Mouse (Mus musculus) adrenal gland, adult 8-10 months (tissue): Measurements from ENCODE around the gene Ispd. TPM values are rescaled to one million over a fixed set of nuclear protein-coding genes. Genes with fewer than 3 reads are reported as not detected.

Experiments
- DNase-seq: peaks from one replicate; pipeline ENCODE4 v3.0.0; 2022
- total RNA-seq, 4 experiments: library from RNA; stranded (reverse); gene quantifications; 2 replicates each; pipeline ENCODE4 v1.2.4; 2022

Gene Ispd
- total RNA-seq, 4 experiments from 2014 or later, result 6.4 to 11.1 (median 8.8) TPM

- no peak for DNase-seq
These were observed 337.2 kb downstream of the Ispd start for GRCm38 (mm10) chr12:36718417-36718816.

GRCm38 (mm10) chr12:36719074-36719473 is 337.8 kb downstream of the Ispd start:
- DNase-seq, result no peak

DNA sequence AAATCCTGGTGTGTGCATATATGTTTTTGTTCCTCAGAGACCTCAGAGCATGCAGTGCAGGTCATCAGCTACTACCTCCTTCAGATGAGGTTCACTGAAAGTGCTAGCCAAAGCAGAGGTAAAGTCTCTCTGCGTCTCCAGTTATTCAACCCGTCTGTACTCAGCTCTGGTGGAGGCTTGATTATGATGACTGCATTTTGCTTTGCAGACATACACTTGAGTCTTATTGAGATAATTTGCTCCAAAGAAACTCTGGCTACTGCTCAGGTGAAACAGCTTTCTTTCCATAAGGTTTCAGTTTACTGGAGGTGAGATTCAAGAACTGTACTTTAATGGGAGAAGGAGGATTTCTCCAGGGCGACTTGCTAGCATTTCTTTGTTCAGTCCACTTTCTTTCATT is 339.5 kb downstream of the Ispd start:
- no peak for DNase-seq

DNA sequence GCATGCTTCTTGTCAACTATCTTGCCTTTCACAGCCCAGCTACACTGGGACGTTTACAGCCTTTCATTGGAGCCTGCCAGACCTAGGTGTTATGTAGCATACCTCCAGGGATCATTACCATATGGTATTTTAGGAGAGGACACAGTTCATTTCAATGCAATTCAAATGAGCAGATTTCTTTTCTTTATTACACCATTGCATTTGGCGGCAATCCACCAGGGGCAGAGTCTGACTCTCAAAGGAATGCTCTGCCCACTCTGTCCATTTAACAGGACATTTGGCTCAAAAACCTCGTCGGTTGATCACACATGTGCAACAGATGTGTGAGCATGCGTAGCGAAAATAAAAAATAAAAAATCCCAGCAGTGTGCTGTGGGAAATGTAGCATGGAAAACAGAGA is 340.0 kb downstream of the Ispd start:
- DNase-seq, result no peak

- DNase-seq, result no peak
These were observed 341.5 kb downstream of the Ispd start for GRCm38 (mm10) chr12:36722754-36723153.

DNA sequence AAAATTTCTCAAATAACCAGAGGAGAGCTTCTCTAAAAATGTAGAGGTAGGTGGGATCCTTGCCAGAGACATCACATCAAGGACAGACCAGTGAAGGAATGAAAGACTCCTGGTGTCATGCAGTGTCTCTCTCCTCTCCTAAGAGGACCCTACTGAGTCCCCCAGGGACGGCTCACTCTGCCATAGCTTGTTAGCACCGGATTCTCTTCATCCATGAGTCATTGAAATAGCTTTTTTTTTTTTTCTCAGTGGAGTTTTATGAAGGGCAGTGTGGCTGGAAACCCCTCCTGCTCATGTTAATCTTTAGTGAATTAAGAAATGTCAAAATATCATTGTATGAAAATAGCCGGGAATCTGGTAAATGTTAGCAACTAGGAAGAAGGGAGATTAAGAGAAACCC is 342.1 kb downstream of the Ispd start:
- no peak for DNase-seq

DNA sequence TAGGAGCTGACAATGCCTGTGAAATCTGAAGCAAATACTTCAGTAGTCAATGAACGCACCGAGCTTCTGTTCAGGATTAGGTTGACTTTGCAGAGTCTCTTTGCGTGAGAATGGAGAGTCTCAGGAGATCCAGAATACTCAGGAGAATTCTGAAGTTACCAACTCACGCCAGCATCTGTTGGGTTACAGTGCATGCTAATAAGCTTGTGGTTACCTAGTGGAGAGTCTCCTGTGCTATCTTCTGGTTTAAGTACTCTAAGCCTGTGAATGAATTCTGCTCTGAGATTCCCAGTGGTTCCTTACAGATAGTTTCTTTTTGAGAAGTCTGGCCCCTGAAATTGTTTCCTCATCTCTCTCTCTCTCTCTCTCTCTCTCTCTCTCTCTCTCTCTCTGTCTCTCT is 343.0 kb downstream of the Ispd start:
- no peak for DNase-seq

DNA sequence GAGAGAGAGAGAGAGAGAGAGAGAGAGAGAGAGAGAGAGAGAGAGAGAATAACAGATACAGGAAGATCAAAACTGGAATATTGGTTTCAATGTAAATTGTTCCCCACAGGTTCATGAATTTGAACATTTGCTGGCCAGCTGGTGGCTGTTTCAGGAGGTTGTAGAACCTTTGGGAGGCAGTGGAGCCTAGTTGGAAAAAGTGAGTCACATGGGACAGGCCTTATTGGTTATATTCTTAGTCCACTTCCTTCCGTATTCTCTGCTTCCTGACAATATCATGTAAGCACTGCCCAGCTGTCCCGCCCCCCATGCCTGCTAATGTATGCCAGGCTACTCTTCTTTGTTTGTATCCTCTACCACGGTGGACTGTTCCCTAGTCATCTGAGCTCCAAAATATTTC is 344.0 kb downstream of the Ispd start:
- DNase-seq, result no peak

DNA sequence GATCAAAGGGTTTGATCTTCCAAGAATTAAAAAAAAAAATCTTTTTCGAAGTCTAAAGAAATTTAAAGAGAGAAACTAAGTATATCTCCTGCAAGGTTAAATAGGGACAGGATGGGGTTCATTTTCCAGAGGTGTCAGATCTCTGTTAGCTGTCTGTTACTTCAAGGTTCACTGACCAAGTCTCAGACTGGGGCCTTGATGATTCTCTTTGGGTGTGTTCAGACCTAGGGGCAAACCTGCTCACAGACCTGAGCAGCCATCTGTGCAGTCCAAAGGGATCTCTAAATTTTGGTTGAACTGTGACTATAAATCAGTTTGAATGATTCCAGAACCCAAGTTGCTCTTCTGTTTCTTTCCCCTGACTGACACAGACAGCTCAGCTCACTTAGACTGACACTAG is 344.8 kb downstream of the Ispd start:
- no peak for DNase-seq

DNA sequence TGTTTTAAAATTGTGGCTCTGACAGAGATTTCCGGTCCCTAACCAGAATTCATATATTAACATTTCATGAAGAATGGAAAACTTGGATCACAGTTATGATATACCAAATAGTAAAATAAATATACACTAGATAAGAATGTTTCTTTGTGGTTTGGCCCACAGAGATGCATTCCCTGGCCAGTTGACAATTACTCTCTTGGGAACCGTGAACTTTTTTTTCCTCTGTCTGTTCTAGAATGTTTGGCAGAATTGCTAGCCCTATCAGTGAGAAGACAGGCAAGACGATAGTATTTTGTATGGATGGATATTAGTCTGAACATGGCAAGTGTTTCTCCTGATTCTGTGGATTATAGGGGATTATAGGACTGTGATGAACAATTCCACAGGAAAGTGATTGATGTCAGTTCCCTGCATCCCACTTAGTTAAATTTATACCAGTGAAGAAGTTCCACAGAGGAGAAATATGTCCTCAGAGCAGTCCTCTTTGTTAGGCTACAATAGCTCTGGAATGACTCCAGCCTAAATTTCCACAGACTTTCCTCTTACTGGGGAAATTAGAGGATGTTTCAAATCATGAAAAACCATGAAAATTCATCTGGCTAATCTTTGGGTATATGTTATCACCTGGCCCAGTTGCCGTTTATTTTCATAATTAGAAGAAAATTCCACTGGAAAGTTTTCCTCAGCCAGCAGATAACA is 352.6 kb downstream of the Ispd start:
- no peak for DNase-seq

Other genes starting within 250 kb of the Ispd start
- 10 to 100 TPM; 35.8 to 41.7 (median 38.3) TPM for gene Ankmy2, start 224.3 kb upstream of the Ispd start, total RNA-seq
- gene Bzw2, start 223.4 kb upstream of the Ispd start, total RNA-seq, result 10 to 100 TPM; 16.5 to 19.8 (median 18.2) TPM
- not detected for gene Lrrc72, start 128.1 kb upstream of the Ispd start, total RNA-seq
- gene Sostdc1, start 67.3 kb upstream of the Ispd start, total RNA-seq, result under 1 TPM in 3 of 4 experiments, not detected in 1; 0.46 to 0.81 (median 0.49) TPM
- gene D630036H23Rik, start 731 bp downstream of the Ispd start, total RNA-seq, result 1 to 10 TPM; 1.2 to 2.7 (median 2.0) TPM